Mouse (Mus musculus): Measurements from ENCODE around the gene Hnrnpr. TPM values are rescaled to one million over a fixed set of nuclear protein-coding genes. Genes with fewer than 3 reads are reported as not detected.
A peak's percentile ranks its signal among the peaks of the same experiment; 100 is the strongest.

Hnrnpr gene
- total and polyA plus RNA-seq, 2 experiments: 5.0 to 22.9 TPM

- peak; percentile 23 for DNase-seq (ENCODE audit: extremely low read depth, low read depth, low spot score)
- Histone ChIP-seq H3K4me3 (ENCODE audit: insufficient read depth, low read depth, low read length) (peak within 1 kb of the TSS; percentile 47), H3K9ac (ENCODE audit: low read depth, low read length) (peak within 1 kb of the TSS; percentile 51), H3K27me3 (ENCODE audit: control insufficient read depth, insufficient read depth, low read length) (no peaks in the 10 kb centered on the region), H3K27ac (replicated peaks; ENCODE audit: insufficient read depth, low read depth, low read length) (peak within 1 kb of the TSS; percentile 69), H3K4me1 (ENCODE audit: control insufficient read depth, insufficient read depth, low read length) (peaks cover 4% of the 10 kb centered on the region; the same call in 1 of the 2 replicates), H3K79me2 (ENCODE audit: control insufficient read depth, insufficient read depth, low read length) (peaks cover 4% of the 10 kb centered on the region; the same call in 1 of the 2 replicates), H3K36me3 (ENCODE audit: control insufficient read depth, insufficient read depth, low read length) (peaks cover 4% of the 10 kb centered on the region; the same call in 1 of the 2 replicates)
- TF ChIP-seq POLR2A (IDR thresholded peaks at IDR 0.05; ENCODE audit: extremely low read depth, insufficient read depth, low read length) (no peak), CTCF (IDR thresholded peaks at IDR 0.05; ENCODE audit: low read depth, low read length) (no peak)
- WGBS: 68% methylated on average over 5 of the region's 5 CpGs
These were observed 26.3 kb upstream of the Hnrnpr start, which contains the start of gene Zfp46 for GRCm38 (mm10) chr4:136284455-136284854. Gene Zfp46, plus strand, starts transcription at chr4:136284683.

DNA sequence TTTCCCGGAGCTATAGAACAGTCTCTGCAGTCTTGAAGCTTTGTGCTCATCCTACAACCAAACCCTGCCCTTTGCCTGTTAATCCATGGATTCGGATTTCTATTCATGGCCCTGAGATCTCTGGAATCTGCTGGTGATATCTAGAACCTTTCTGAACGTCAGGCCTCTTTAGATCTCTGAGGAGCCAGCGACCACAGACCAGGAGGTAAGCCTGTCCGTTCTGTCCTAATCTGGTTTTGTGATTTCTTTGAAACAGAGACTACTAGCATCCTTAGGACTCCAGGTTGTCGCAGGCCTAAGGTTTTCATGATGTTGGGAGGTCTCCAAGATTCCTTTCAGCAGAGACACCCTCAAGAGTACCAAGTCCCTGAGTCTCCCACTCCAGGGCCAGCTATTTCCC lies 25.9 kb upstream of the Hnrnpr start:
- no peak for DNase-seq (ENCODE audit: extremely low read depth, low read depth, low spot score)
- Histone ChIP-seq H3K4me1 (ENCODE audit: control insufficient read depth, insufficient read depth, low read length) (peaks cover 4% of the 10 kb centered on the region; the same call in 1 of the 2 replicates), H3K27me3 (ENCODE audit: control insufficient read depth, insufficient read depth, low read length) (no peaks in the 10 kb centered on the region), H3K36me3 (ENCODE audit: control insufficient read depth, insufficient read depth, low read length) (peaks cover 8% of the 10 kb centered on the region; the same call in 1 of the 2 replicates), H3K9ac (ENCODE audit: low read depth, low read length) (peak overlapping the region; percentile 51), H3K27ac (replicated peaks; ENCODE audit: insufficient read depth, low read depth, low read length) (peak overlapping the region; percentile 37), H3K4me3 (ENCODE audit: insufficient read depth, low read depth, low read length) (peak overlapping the region; percentile 37), H3K79me2 (ENCODE audit: control insufficient read depth, insufficient read depth, low read length) (peaks cover 4% of the 10 kb centered on the region; the same call in 1 of the 2 replicates)
- WGBS: 46% methylated on average over 6 of the region's 6 CpGs
- TF ChIP-seq CTCF (IDR thresholded peaks at IDR 0.05; ENCODE audit: low read depth, low read length): no peak
- no peak for TF ChIP-seq POLR2A (IDR thresholded peaks at IDR 0.05; ENCODE audit: extremely low read depth, insufficient read depth, low read length)

GRCm38 (mm10) chr4:136285348-136285810 lies 25.4 kb upstream of the Hnrnpr start:
- peak overlapping the region; percentile 48 for H3K9ac ChIP-seq (ENCODE audit: low read depth, low read length)
- DNase-seq (ENCODE audit: extremely low read depth, low read depth, low spot score): peak; percentile 95
- no peaks in the 10 kb centered on the region for H3K27me3 ChIP-seq (ENCODE audit: control insufficient read depth, insufficient read depth, low read length)
- TF ChIP-seq CTCF (IDR thresholded peaks at IDR 0.05; ENCODE audit: low read depth, low read length): no peak
- TF ChIP-seq POLR2A (IDR thresholded peaks at IDR 0.05; ENCODE audit: extremely low read depth, insufficient read depth, low read length): 0 out of 2 replicates have a peak, but pooled peaks have one; percentile 35
- H3K27ac ChIP-seq (replicated peaks; ENCODE audit: insufficient read depth, low read depth, low read length): peak overlapping the region; percentile 69
- peaks cover 9% of the 10 kb centered on the region; the same call in 1 of the 2 replicates for H3K36me3 ChIP-seq (ENCODE audit: control insufficient read depth, insufficient read depth, low read length)
- WGBS: under 1% methylated on average over 25 of the region's 25 CpGs
- H3K4me3 ChIP-seq (ENCODE audit: insufficient read depth, low read depth, low read length): peak overlapping the region; percentile 47
- H3K4me1 ChIP-seq (ENCODE audit: control insufficient read depth, insufficient read depth, low read length): peaks cover 4% of the 10 kb centered on the region; the same call in 1 of the 2 replicates
- peaks cover 4% of the 10 kb centered on the region; the same call in 1 of the 2 replicates for H3K79me2 ChIP-seq (ENCODE audit: control insufficient read depth, insufficient read depth, low read length)

DNA sequence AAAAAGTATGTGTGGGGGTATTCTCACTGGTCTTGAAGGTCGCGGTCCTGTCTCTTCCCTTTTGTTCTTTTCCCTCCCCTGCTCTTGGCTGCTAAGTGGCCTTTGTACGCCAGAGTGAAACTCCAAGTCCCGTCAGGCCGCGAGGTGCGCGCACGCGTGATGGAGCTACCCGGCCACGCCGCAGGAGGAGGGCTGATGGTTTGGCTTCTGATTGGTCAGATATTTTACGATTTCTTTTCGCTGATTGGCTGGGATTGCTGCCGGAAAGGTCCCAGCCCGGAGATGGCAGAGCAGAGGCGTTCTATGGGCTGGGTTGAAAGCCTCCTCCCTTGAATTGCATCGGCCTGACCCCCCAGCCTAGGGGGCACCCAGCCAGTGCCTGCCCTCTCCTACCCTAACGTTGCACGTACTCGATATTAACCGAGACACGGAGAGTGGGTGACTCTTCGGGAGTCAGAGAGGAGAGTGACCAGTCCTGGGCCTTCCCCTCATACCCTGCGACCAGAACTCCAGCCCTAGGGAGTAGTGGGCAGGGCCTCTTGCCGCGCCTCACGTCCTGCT lies 24.9 kb upstream of the Hnrnpr start:
- no peaks in the 10 kb centered on the region for H3K27me3 ChIP-seq (ENCODE audit: control insufficient read depth, insufficient read depth, low read length)
- TF ChIP-seq POLR2A (IDR thresholded peaks at IDR 0.05; ENCODE audit: extremely low read depth, insufficient read depth, low read length) (peak; percentile 62; the same call in 1 of the 2 replicates), CTCF (IDR thresholded peaks at IDR 0.05; ENCODE audit: low read depth, low read length) (no peak)
- H3K79me2 ChIP-seq (ENCODE audit: control insufficient read depth, insufficient read depth, low read length): peaks cover 4% of the 10 kb centered on the region; the same call in 1 of the 2 replicates
- peaks cover 13% of the 10 kb centered on the region; the same call in 1 of the 2 replicates for H3K36me3 ChIP-seq (ENCODE audit: control insufficient read depth, insufficient read depth, low read length)
- peak overlapping the region; percentile 88 for H3K4me3 ChIP-seq (ENCODE audit: insufficient read depth, low read depth, low read length)
- DNase-seq (ENCODE audit: extremely low read depth, low read depth, low spot score): peak; percentile 95
- WGBS: under 1% methylated on average over 29 of the region's 29 CpGs
- peak overlapping the region; percentile 86 for H3K9ac ChIP-seq (ENCODE audit: low read depth, low read length)
- peak overlapping the region; percentile 79 for H3K27ac ChIP-seq (replicated peaks; ENCODE audit: insufficient read depth, low read depth, low read length)
- peaks cover 4% of the 10 kb centered on the region; the same call in 1 of the 2 replicates for H3K4me1 ChIP-seq (ENCODE audit: control insufficient read depth, insufficient read depth, low read length)

- Histone ChIP-seq H3K36me3 (ENCODE audit: control insufficient read depth, insufficient read depth, low read length) (peaks cover 24% of the 10 kb centered on the region), H3K79me2 (ENCODE audit: control insufficient read depth, insufficient read depth, low read length) (peaks cover 4% of the 10 kb centered on the region; the same call in 1 of the 2 replicates), H3K9ac (ENCODE audit: low read depth, low read length) (no peak overlapping the region), H3K4me3 (ENCODE audit: insufficient read depth, low read depth, low read length) (no peak overlapping the region), H3K4me1 (ENCODE audit: control insufficient read depth, insufficient read depth, low read length) (peaks cover 4% of the 10 kb centered on the region; the same call in 1 of the 2 replicates), H3K27ac (replicated peaks; ENCODE audit: insufficient read depth, low read depth, low read length) (no peak overlapping the region), H3K27me3 (ENCODE audit: control insufficient read depth, insufficient read depth, low read length) (no peaks in the 10 kb centered on the region)
- 90% methylated on average over 66 of the region's 66 CpGs for WGBS
- no peak for TF ChIP-seq CTCF (IDR thresholded peaks at IDR 0.05; ENCODE audit: low read depth, low read length)
- DNase-seq (ENCODE audit: extremely low read depth, low read depth, low spot score): no peak
These were observed 20.6 kb upstream of the Hnrnpr start for GRCm38 (mm10) chr4:136289918-136290780.

Data from liver, adult 2 months (tissue).